Mouse (Mus musculus) heart, adult 2 months (tissue): ENCODE results near the gene Cd55.

Experiments
- CTCF ChIP-seq: fragments of 200-600 bp; IDR thresholded peaks from 2 replicates; pipeline ENCODE4 v1.8.1; 2022; ENCODE audit warnings: antibody characterized with exemption, mild to moderate bottlenecking, moderate library complexity
- EP300 ChIP-seq: fragments of 200-500 bp; IDR thresholded peaks from 2 replicates; pipeline ENCODE4 v1.6.1; 2011; ENCODE audit warnings: low read depth, low read length, control low read depth; ENCODE audit not compliant: insufficient read depth
- POLR2A ChIP-seq: fragments of 200-500 bp; IDR thresholded peaks from 2 replicates; pipeline ENCODE4 v1.6.1; 2011; ENCODE audit warnings: mild to moderate bottlenecking, low read depth, low read length, control low read depth; ENCODE audit not compliant: insufficient read depth

- TF ChIP-seq CTCF (no peak), POLR2A (no peak), EP300 (no peak)
Observed at GRCm38 (mm10) chr1:130470074-130470473, 7.5 kb upstream of the Cd55 start.
